Mouse (Mus musculus) bone marrow macrophage, adult 2 months (primary cell): ENCODE results near the gene Gstp3. TPM values are rescaled to one million over a fixed set of nuclear protein-coding genes. Genes with fewer than 3 reads are reported as not detected.
A peak's percentile ranks its signal among the peaks of the same experiment; 100 is the strongest.
"Not testable (repeated sequence)": the region's sequence is repeated elsewhere in the genome, so short reads cannot be mapped to it uniquely, and the experiment has no call there.

Experiments
- H3K27ac ChIP-seq: 2 replicates; pipeline ENCODE4 v1.5.1; 2012; ENCODE audit warnings: low read depth, low read length; ENCODE audit not compliant: insufficient read depth
- H3K4me1 ChIP-seq: 2 replicates; pipeline ENCODE4 v1.6.1; 2012; ENCODE audit warnings: low read length; ENCODE audit not compliant: control insufficient read depth, insufficient read depth
- H3K4me3 ChIP-seq: 2 replicates; pipeline ENCODE4 v1.5.1; 2012; ENCODE audit warnings: mild to moderate bottlenecking, low read length, moderate library complexity; ENCODE audit not compliant: insufficient read depth
- CTCF ChIP-seq: IDR thresholded peaks from 2 replicates; pipeline ENCODE4 v1.5.1; 2012; ENCODE audit warnings: low read depth, mild to moderate bottlenecking, low read length, moderate library complexity
- POLR2A ChIP-seq: IDR thresholded peaks from 2 replicates; pipeline ENCODE4 v1.6.1; 2012; ENCODE audit warnings: mild to moderate bottlenecking, low read depth, low read length, borderline replicate concordance
- polyA plus RNA-seq: library from polyadenylated mRNA; stranded (reverse); fragments of >200 nt; gene quantifications from 2 replicates; pipeline ENCODE4 v1.2.4, GENCODE M21; 2012; ENCODE audit not compliant: missing spikeins, insufficient read depth, insufficient read length

Gene Gstp3
- polyA plus RNA-seq, 1 experiment: not detected

- Histone ChIP-seq H3K4me1 (0 out of 2 replicates have a peak, but pooled peaks cover 9% of the 10 kb centered on the region), H3K4me3 (no peak overlapping the region), H3K27ac (no peak overlapping the region)
- TF ChIP-seq POLR2A: no peak
- no peak for TF ChIP-seq CTCF
Measured at GRCm38 (mm10) chr19:4066877-4067276, 7.5 kb upstream of the Gstp3 start.

GRCm38 (mm10) chr19:4066280-4066679, 6.9 kb upstream of the Gstp3 start:
- Histone ChIP-seq H3K27ac (peak overlapping the region; percentile 40; the same call in 1 of the 2 replicates), H3K4me1 (peaks cover 9% of the 10 kb centered on the region; the same call in 1 of the 2 replicates), H3K4me3 (no peak overlapping the region)
- TF ChIP-seq POLR2A (no peak), CTCF (no peak)

GRCm38 (mm10) chr19:4064501-4064900, 5.1 kb upstream of the Gstp3 start:
- not testable (repeated sequence) for H3K4me1 ChIP-seq, H3K4me3 ChIP-seq, H3K27ac ChIP-seq

GRCm38 (mm10) chr19:4063357-4063756, 4.0 kb upstream of the Gstp3 start:
- not testable (repeated sequence) for H3K4me1 ChIP-seq, H3K27ac ChIP-seq, H3K4me3 ChIP-seq

- TF ChIP-seq POLR2A (no peak), CTCF (no peak)
Measured at GRCm38 (mm10) chr19:4060899-4061465, 1.6 kb upstream of the Gstp3 start.

GRCm38 (mm10) chr19:4060044-4060898, 902 bp upstream of the Gstp3 start:
- not testable (repeated sequence) for H3K4me1 ChIP-seq, H3K4me3 ChIP-seq, H3K27ac ChIP-seq

More at GRCm38 (mm10) chr19:4060899-4061465, 1.6 kb upstream of the Gstp3 start:
- Histone ChIP-seq H3K27ac (no peak overlapping the region), H3K4me3 (no peak overlapping the region), H3K4me1 (peaks cover 3% of the 10 kb centered on the region; the same call in 1 of the 2 replicates)

GRCm38 (mm10) chr19:4058581-4058980, 788 bp downstream of the Gstp3 start:
- TF ChIP-seq POLR2A (no peak), CTCF (no peak)
- Histone ChIP-seq H3K27ac (no peak overlapping the region), H3K4me1 (peaks cover 3% of the 10 kb centered on the region; the same call in 1 of the 2 replicates), H3K4me3 (no peak overlapping the region)

GRCm38 (mm10) chr19:4057962-4058361, 1.4 kb downstream of the Gstp3 start:
- H3K4me3 ChIP-seq: no peak overlapping the region
- peaks cover 3% of the 10 kb centered on the region; the same call in 1 of the 2 replicates for H3K4me1 ChIP-seq
- no peak overlapping the region for H3K27ac ChIP-seq
- no peak for TF ChIP-seq POLR2A
- TF ChIP-seq CTCF: no peak

GRCm38 (mm10) chr19:4057389-4057788, 2.0 kb downstream of the Gstp3 start:
- Histone ChIP-seq H3K4me3 (no peak overlapping the region), H3K4me1 (peaks cover 3% of the 10 kb centered on the region; the same call in 1 of the 2 replicates), H3K27ac (no peak overlapping the region)
- no peak for TF ChIP-seq POLR2A
- TF ChIP-seq CTCF: no peak

- Histone ChIP-seq H3K4me3 (no peak overlapping the region), H3K27ac (no peak overlapping the region), H3K4me1 (peaks cover 3% of the 10 kb centered on the region; the same call in 1 of the 2 replicates)
- TF ChIP-seq CTCF: no peak
- TF ChIP-seq POLR2A: no peak
Measured at GRCm38 (mm10) chr19:4056727-4057126, 2.6 kb downstream of the Gstp3 start.

- TF ChIP-seq CTCF (no peak), POLR2A (no peak)
- H3K4me1 ChIP-seq: peaks cover 2% of the 10 kb centered on the region; the same call in 1 of the 2 replicates
- no peak overlapping the region for H3K27ac ChIP-seq
- H3K4me3 ChIP-seq: no peak overlapping the region
Measured at GRCm38 (mm10) chr19:4055947-4056693, 3.2 kb downstream of the Gstp3 start.
